Mouse (Mus musculus): Measurements from ENCODE around the gene Dctpp1. TPM values are rescaled to one million over a fixed set of nuclear protein-coding genes. Genes with fewer than 3 reads are reported as not detected.

Gene Dctpp1
- polyA plus RNA-seq, 1 experiment from 2014 or later: 181 TPM

DNA sequence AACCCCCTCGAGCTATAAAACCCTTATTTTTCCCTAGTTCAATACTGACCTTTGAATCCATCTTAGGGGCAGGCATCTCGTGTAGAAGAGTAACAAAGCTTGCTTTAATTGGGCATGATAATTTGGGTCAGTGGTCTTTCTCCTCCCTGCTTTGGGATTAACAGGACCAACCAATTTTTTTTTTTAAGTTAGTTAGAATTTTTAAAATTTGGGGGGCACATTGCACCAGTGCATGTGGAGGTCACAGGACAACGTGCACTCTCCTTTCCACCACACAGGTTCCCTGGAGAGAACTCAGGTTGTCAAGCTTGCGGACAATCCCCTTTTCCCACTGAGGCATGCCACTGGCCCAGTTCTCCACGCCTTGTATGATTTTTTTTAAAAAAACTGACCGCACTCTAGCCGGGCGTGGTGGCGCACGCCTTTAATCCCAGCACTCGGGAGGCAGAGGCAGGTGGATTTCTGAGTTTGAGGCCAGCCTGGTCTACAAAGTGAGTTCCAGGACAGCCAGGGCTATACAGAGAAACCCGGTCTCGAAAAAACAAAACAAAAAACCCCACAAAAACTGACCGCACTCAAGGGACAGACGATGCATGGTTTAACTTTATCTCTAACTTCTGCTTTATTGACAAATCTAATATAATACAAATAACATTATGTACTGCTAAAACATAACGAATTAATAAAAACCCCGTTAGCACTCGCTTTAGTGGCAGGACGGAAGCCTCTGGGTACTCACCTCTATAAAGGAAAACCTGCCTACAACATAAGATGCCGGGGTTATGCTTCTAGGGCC is 28.5 kb downstream of the Dctpp1 start:
- DNase-seq (ENCODE audit: low spot score): no peak

DNA sequence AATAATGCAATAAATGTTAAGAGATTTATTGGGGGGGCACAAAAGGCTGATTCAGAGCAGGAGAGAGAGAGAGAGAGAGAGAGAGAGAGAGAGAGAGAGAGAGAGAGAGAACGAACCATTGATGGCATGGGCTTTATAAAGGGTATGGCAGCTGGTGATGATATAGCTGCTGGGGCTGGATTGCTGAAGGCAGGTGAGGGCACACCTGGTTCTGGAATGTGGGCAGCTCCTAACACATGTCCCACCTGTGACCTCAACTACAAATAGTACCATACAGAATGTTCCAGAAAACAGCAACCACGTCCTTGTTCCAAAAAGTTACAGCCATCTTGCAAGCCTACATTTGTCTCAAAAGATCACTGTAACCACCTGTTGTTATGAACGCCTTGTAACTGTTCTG is 29.1 kb downstream of the Dctpp1 start:
- no peak for DNase-seq (ENCODE audit: low spot score)

DNA sequence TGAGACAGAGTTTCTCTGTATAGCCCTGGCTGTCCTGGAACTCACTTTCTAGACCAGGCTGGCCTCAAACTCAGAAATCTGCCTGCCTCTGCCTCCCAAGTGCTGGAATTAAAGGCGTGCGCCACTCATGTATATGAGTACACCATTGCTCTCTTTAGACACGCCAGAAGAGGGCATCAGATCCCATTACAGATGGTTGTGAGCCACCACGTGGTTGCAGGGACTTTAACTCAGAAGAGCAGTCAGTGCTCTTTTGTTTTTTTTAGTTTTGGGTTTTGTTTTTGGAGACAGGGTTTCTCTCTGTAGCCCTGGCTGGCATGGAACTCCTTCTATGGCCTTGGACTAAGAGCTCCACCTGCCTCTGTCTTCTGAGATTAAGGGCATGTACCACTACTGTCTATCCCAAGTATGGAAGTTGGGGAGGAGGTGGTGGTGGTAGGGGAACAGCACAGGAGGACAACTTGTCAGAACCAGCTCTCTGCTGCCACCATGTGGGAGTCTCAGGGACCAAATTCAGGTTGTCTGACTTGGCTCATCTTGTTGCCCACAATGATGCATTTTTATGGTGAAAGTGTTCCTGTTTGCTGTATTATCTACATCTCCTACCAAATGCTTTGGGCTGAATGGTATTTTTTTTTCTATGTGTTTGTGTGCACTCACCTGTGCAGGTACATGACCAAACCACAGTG is 31.8 kb downstream of the Dctpp1 start:
- DNase-seq (ENCODE audit: low spot score): peak; percentile 90

DNA sequence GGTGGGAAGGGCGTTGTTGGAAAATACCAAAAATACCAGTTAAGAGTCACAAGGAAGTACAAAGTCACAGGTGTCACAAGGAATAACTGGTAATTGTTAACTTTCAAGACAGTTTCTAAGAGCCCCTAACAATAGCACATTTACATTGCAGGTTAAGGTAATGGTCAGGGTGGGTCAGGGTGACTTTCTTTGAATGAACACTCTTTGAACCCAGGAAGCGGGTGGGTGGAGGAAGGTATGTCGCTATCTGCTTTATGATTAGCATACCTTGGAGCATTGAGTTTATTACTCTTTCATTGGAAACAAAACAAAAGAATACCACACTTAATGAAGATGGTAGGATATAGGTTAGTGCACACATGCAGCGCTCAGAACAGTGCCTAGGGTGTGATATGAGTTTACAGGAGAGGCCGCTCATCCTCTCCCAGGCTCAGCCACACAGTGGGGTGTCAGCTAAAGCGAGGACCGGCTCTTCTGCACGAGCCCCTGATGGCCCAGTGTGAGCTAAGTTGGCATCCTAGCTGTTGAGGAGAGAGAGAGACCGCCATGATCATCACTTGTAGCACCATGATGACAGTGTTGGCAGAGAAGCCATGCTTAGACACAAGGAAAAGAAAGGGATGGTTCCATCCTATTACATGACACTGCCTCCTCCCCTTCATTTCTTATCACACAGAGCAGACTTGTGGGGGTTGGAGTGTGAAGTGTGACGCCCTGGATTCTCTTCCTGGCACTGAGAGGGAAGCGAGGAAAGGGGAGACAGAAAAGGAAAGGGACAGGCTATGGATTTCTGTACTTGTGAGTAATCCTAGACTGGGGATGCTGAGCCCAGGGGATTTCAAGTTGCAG is 35.1 kb downstream of the Dctpp1 start:
- DNase-seq (ENCODE audit: low spot score): no peak

DNA sequence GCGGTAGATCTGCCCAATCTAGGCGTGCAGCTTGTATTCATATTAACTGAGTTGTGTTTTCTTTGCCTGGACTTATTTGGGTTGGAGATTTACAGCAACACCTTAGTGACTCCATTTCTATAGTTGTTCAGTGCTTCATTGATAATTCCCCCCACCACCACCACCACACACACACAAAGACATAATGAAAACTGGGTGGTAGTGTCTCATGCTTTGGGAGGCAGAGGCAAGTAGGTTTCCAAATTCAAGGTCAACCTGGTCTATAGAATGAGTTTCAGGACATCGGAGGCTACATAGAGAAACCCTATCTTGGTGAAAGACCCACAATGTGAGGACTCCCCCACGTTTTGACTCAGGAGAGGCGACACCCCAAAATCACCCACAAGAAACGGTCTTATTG is 35.9 kb downstream of the Dctpp1 start:
- DNase-seq (ENCODE audit: low spot score): no peak

DNA sequence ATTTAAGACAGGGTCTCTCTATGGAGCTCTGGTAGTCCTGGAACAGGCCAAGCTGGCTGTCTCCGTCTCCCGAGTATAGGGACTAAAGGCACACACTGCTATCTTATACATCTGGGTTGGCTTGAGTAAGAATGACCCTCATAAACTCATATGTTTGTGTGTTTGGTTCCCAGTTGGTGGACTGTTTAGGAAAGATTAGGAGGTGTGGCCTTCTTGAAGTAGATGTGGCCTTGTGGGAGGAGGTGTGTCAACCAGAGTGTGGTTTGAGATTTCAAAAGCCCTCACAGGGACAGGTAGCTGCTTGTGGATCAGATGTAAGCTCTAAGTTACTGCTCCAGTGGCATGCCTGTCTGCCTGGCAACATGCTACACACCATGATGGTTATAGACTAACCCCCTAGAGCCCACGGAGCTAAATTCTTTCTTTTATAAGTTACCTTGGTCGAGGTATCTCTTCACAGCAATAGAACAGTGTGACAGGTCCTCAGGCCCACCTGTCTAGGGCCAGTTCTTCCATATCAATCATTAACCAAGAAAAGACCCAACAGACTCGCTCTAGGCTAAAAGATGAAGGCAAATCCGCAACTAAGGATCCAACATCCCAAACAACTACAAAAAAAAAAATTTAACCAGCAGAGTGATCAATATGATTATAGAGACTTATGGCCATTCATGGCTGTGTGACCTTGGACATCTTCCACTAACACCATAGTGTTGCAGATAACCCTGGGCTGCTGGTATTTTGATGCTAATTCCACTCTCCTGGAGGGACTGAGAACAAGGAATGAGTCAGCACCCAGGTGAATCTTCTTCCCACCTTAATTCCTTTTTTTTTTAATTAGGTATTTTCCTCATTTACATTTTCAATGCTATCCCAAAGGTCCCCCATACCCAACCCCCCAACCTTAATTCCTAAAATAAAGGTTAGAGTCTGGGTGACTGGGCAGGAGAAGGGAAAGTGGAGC is 36.7 kb downstream of the Dctpp1 start:
- DNase-seq (ENCODE audit: low spot score): no peak

DNA sequence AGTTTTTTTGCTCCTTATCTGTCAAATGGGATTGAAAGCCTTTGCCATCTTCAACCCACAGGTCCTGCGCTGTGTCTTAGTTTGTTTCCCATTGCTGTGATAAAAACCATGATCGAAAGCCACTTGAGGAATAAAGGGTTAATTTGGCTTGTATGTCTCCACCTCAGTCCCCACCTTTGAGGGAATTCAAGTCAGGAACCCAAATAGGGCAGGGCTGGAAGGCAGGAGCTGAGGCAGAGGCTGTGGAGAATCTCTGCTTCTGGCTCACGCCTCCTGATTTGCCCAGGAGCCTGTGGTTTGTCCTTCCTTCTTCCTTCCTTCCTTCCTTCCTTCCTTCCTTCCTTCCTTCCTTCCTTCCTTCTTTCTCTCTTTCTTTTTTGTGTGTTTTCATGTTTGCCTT is 37.4 kb downstream of the Dctpp1 start:
- DNase-seq (ENCODE audit: low spot score): no peak

DNA sequence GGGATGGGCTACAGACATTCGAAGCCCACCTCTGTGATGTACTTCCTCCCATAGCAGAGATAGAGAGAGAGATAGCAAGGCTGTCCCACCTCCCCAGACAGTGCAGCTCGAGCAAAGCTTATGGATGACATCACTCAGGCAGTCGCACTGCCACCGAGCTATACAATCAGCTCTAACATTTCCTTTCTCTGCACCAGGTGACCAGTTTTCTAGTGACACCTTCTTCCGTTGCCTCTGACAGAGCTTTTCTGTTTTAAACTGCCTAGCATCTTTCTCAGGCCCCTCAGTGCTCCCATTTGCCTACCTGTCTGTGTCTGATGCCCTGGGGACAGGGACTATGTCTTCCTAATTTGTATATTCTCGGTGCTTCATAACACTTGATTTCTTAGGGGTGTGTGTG is 40.1 kb downstream of the Dctpp1 start:
- DNase-seq (ENCODE audit: low spot score): peak; percentile 58

DNA sequence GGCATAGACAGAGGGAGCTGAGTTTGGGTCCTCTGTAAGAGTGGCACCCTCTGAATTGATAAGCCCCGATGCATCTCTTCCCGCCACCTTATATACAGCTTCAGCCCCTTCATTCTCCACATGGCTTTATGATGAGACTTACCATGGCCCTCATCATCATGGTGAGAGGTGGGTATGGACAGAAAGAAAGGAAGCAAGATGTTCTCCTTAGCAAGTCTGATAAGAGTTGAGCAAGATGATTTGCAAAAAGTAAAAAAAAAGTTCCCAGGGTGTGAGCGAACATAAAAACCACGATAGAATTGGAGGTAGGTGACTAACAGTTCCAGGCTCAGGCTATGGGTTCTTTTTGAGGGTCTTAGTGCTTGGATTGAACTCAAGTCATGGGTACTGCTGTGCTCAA is 41.8 kb downstream of the Dctpp1 start:
- no peak for DNase-seq (ENCODE audit: low spot score)

DNA sequence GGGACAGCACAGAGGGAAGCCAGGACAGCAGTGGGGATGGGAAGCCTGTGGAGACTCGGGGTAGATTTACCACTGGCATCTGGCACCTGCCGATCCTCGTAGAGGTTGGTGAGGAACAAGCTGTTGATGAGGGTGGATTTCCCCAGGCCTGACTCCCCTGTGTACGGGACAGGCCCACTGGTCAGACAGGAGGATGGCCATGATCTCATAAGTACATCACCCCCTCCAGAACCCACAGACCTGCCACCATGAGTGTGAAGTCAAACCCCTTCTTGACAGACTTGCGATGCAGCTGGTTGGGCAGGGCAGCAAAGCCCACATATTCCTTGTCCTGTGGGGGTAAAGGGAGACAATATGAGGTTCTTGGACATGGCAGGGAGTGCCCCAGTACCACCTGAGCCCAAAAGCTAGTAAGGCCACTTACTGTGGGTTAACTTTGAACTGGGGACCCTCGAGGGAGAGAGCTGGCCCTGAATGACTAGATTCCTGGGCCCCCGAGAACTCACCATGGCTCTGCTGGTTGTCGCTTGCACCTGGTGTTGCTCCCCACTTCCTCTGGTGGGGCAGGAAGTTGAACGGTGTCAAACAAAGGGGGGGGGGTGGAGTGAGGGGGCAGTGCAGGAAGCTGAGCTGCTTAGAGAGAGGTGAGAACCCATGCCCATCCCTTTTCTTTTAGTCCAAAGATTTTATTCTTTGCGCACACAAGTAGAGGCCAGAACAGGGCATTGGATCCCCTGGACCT is 42.4 kb downstream of the Dctpp1 start:
- peak; percentile 90 for DNase-seq (ENCODE audit: low spot score)

DNA sequence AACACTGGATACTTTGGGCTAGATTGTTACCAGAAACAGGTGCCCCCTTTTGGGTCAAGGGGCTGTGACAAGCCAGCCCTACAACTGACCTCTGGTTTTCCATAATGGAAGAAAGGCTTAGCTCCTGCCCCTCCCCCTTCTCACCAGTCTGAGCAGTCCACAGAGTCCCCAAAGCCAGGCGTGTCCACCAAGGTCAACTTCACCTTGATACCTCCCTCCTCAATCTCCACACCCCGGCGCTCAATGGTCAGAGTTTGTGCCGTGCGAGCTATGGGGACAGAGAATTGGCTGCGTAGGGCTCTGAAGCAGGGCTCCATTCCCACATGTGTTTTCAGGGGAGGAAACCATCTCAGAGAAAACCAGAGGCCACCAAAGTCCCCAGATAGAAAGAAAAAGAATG is 43.0 kb downstream of the Dctpp1 start:
- peak; percentile 7 for DNase-seq (ENCODE audit: low spot score)

DNA sequence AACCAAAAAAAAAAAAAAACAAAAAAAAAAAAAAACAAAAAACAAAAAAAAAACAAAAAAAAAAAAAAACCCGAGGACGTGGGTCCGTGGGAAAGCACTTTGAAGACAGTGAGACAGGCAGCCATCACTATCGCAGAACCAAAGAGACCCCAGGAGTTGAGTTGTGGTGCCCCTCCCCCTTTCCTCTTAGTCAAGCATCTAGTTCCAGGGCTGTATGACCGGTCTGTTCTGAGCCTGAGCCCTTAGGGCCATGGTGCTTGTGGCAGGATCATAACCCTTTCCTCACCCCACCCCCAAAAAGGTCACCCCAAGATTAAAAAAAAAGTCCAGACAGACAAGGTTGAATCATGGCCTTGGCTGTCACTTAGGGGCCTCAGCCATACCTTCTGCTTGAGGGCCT is 44.2 kb downstream of the Dctpp1 start:
- no peak for DNase-seq (ENCODE audit: low spot score)

DNA sequence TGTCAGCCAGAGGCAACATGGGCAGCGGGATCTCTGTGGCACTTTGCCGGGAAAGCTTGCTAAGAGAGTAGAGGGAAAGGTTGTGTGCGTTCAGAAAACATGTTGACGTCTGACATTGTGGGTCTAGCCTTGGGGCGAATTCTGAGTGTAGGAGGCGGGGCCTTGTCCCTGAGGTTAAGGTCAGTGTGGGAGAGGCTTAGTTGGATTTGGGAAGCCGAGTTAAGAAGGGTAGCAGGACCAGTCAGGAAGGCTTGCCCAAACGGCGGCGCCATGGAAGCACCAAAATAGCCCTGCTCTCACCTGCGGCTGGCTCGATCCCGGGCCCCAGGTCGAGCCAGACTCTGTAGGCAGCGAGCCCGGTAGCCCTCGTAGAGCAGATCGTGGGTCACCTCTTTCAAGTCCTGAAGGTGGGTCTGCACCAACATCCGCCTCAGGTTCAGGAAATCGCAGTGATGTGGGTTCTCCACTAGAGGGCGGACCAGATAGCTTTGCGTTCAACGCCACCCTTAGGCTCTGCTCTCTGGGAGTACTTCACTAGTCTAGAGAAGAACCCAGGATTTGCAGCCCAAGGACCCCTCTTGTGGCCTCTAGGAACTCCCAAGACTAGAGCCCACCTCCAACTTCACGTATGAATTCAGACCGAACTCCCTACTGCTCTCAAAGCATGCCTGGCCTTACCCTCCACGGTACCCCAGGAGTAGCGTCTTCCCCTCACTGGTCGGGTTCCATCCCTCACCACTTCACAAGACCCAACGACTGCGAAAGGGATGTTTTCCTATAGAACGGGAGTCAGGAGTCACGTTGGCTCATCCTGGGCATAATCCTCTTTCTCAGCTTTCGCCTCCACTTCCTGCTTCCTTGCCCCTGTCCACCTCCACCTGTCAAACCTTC is 45.3 kb downstream of the Dctpp1 start:
- peak; percentile 88 for DNase-seq (ENCODE audit: low spot score)

DNA sequence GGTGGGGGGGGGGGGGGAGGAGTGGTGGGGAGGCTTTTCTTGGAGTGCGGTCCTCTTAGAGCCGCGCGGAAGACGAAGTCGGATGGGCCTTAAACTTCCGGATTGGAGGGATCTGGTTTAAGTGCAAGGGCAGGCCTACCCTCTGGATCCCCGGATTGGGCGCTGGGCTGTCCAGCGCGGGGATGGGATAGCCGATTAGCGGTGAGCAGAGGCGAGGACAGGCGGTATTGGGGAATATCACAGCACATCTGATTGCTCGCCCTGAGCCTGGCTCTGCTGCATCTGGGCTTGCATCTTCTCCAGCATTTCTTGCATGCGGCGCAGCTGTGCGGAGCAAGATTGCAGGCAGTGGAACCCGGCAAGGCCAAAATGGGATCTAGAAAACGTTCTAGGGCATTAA is 46.0 kb downstream of the Dctpp1 start:
- DNase-seq (ENCODE audit: low spot score): no peak

DNA sequence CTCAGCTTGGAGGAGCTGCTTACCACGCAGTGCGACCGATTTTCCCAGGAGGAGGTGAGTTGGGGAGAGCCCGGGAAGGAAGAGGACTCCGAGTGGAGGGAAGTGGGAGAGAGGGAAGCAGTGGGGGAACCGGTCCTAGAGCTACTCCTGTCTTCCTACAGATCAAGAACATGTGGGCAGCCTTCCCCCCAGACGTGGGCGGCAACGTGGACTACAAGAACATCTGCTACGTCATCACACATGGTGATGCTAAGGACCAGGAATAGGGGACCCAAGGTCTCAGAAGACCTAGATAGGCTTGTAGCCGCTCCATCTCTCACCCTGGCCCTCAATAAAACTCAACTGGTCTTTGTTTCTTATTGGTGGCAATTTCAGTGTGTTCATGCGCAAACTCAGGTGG is 46.6 kb downstream of the Dctpp1 start:
- no peak for DNase-seq (ENCODE audit: low spot score)

DNA sequence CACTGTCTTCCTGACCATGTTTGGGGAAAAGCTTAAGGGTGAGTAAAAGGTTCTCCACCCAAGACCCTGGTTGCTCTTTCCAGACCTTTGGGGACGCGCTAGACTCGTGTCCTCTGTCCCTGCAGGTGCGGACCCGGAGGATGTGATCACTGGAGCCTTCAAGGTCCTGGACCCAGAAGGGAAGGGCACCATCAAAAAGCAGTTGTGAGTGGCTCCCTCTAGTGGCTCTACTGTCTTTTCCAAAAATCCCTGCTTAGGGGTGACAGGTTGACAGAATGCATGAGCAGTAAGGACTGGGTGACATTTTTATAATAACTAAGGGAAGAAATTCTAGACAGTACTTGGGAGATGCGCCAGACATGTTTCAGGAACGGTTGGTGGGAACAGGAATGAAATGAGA is 47.0 kb downstream of the Dctpp1 start:
- peak; percentile 67 for DNase-seq (ENCODE audit: low spot score)

DNA sequence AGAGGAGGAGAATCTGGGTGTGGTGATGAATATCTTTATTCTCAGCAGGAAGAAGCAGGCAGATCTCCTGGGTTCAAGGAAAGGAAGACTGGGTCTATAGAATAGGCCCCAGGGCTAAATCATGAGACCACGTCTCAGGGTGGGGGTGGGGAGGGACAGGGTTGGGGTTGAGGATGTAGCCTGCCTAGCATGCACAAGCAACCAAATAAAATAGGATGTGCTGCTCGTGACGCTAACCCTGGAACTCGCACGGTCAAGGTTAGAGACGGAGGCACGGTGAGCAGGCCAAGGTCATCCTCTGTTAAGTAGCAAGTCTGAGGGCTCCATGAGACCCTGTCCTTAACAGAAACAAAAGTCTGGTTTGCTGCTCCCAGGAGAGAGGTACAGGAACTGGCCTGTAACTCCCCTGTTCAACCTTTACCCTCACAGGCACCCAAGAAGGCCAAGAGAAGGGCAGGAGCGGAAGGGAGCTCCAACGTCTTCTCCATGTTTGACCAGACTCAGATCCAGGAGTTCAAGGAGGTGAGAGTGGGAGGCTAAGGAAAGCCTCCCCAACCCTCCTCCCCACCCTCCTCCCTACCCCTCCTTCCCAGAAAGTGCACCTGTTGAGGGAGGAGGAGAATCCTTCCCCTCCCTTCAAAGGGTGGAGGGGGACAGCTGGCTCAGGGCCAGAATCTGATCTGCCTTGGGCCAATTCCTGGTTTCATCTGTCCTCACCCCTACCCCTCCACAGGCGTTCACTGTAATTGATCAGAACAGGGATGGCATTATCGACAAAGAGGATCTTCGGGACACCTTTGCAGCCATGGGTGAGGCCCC is 47.9 kb downstream of the Dctpp1 start:
- DNase-seq (ENCODE audit: low spot score): no peak

DNA sequence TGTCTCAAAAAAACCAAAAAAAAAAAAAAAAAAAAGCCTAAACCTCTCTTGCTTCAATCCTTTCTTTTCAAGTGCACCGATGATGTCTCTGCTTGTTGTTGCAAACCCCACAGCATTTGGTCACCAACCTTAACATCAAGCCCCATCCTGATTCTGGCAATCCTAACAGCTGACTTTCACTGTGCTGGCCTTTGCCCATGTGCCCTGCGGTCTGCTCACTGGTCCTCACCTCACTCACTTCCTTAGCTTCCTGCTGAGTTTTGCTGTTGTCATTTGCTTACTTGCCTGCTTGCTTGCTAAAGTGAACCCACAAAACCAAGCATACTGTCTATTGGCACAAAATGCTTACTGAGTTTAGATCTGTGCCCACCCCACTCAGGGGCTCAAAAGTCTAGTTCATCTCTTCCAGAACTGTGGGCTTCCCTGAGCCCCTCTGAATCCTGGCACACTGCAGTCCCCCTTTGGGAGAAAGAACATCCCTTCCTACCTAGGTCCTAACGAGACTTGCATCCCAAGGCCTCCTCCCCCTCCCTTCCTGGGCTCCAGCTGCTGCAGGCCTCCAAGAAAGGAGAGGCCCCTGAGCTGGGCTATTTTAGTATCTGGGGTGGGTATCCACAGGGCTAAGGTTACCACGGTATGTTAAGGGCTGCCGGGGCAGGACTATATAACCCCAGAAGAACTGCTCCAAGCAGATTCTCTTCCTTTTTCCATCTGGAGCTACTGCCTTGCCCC is 49.3 kb downstream of the Dctpp1 start:
- peak; percentile 24 for DNase-seq (ENCODE audit: low spot score)

All from thymus, postnatal 0 days (tissue).